12 mouse cellular contexts compared by ENCODE assay signal in genomic region chr5:50032332-50032731, GRCm38 (mm10). TPM values are rescaled to one million over a fixed set of nuclear protein-coding genes. Genes with fewer than 3 reads are reported as not detected.
DNase-seq lines count a peak whose midpoint lies in the region; ATAC-seq and TF ChIP-seq lines count a peak whose summit lies in the region.
"Had no signal": no experiment of that assay in that cellular context is flagged by ENCODE, and none has a peak within 500 bp of the region (broad histone marks: within the 10 kb centered on the region; RNA-seq: fewer than 3 reads in every experiment).

No protein-coding gene starts in this region.

- no peak for TF ChIP-seq POLR2A in small intestine, adult 2 months (IDR thresholded peaks at IDR 0.05; ENCODE audit: low read depth, low read length)

- no peaks in the 10 kb centered on the region for H3K9me3 ChIP-seq in heart, postnatal 0 days (replicated peaks; ENCODE audit: control insufficient read depth, low read length)
- H3K9me3 ChIP-seq in lung, postnatal 0 days (ENCODE audit: low read length): no peaks in the 10 kb centered on the region
- H3K9me3 ChIP-seq: limb, embryonic 15.5 days had no signal

- no peak overlapping the region for H3K4me3 ChIP-seq in heart, postnatal 0 days (ENCODE audit: low read depth, low read length)
- H3K4me3 ChIP-seq in lung, postnatal 0 days (ENCODE audit: low read depth, low read length): no peak overlapping the region
- H3K4me3 ChIP-seq in small intestine, adult 2 months (ENCODE audit: low read depth, low read length): no peak overlapping the region
- H3K4me3 ChIP-seq: limb, embryonic 15.5 days had no signal

- no peaks in the 10 kb centered on the region for H3K27me3 ChIP-seq in heart, postnatal 0 days (ENCODE audit: control insufficient read depth, insufficient read depth, low read length)
- no peaks in the 10 kb centered on the region for H3K27me3 ChIP-seq in lung, postnatal 0 days (replicated peaks; ENCODE audit: insufficient read depth, low read length)
- H3K27me3 ChIP-seq in small intestine, adult 2 months (ENCODE audit: control insufficient read depth, insufficient read depth, low read length): no peaks in the 10 kb centered on the region
- H3K27me3 ChIP-seq: limb, embryonic 15.5 days had no signal

- intact Hi-C loops in heart, postnatal 14 days (cut with DNase I): no loop called here

- peak; percentile 34 for DNase-seq in heart, postnatal 0 days (ENCODE audit: low spot score)
- no peak for DNase-seq in heart, postnatal 14 days
- DNase-seq in lung, postnatal 0 days (ENCODE audit: low spot score): peak; percentile 57
- DNase-seq in lung, postnatal 25 days (ENCODE audit: low spot score): no peak
- no peak for DNase-seq in Muller cell, postnatal 12 days (ENCODE audit: inconsistent ontology term)
- DNase-seq in layer of hippocampus, adult 11-12 months (ENCODE audit: low spot score): no peak
- DNase-seq: cerebellum, adult 9-11 months; thymus, postnatal 36 days had no signal

- TF ChIP-seq EP300 in heart, postnatal 0 days (IDR thresholded peaks at IDR 0.05; ENCODE audit: low read depth): no peak
- TF ChIP-seq EP300 in lung, postnatal 0 days (IDR thresholded peaks at IDR 0.05): no peak

- ATAC-seq in heart, postnatal 0 days (ENCODE audit: insufficient read depth, low read depth): peak; percentile 50; the same call in 1 of the 2 replicates
- peak; percentile 64 for ATAC-seq in lung, postnatal 0 days
- peak; percentile 36; the same call in 1 of the 2 replicates for ATAC-seq in granulocyte monocyte progenitor cell, adult 5-6 weeks (replicated peaks; ENCODE audit: poor library complexity, severe bottlenecking)

- H3K36me3 ChIP-seq in heart, postnatal 0 days (replicated peaks; ENCODE audit: control insufficient read depth, insufficient read depth, low read length): no peaks in the 10 kb centered on the region
- no peaks in the 10 kb centered on the region for H3K36me3 ChIP-seq in lung, postnatal 0 days (ENCODE audit: insufficient read depth, low read length)
- H3K36me3 ChIP-seq in small intestine, adult 2 months (ENCODE audit: control insufficient read depth, insufficient read depth, low read length): no peaks in the 10 kb centered on the region
- H3K36me3 ChIP-seq: limb, embryonic 15.5 days had no signal

- no peak overlapping the region for H3K9ac ChIP-seq in heart, postnatal 0 days (replicated peaks; ENCODE audit: low read depth, low read length)
- no peak overlapping the region for H3K9ac ChIP-seq in lung, postnatal 0 days (replicated peaks; ENCODE audit: low read depth)
- H3K9ac ChIP-seq: limb, embryonic 15.5 days had no signal

- peaks cover 17% of the 10 kb centered on the region; the same call in 1 of the 2 replicates for H3K4me1 ChIP-seq in heart, postnatal 0 days (ENCODE audit: control insufficient read depth, insufficient read depth)
- H3K4me1 ChIP-seq in lung, postnatal 0 days (ENCODE audit: insufficient read depth, low read depth, low read length): peaks cover 10% of the 10 kb centered on the region; the same call in 1 of the 2 replicates
- H3K4me1 ChIP-seq in small intestine, adult 2 months (ENCODE audit: control insufficient read depth, insufficient read depth, insufficient read length, low read length): peaks cover 11% of the 10 kb centered on the region; the same call in 1 of the 2 replicates

- H3K27ac ChIP-seq in heart, postnatal 0 days (ENCODE audit: low read depth): no peak overlapping the region
- H3K27ac ChIP-seq in lung, postnatal 0 days (ENCODE audit: low read length): no peak overlapping the region
- peak overlapping the region; percentile 68; the same call in 1 of the 2 replicates for H3K27ac ChIP-seq in small intestine, adult 2 months (ENCODE audit: insufficient read depth, low read depth, low read length)
- H3K27ac ChIP-seq: limb, embryonic 15.5 days had no signal

- TF ChIP-seq CTCF in heart, postnatal 0 days (IDR thresholded peaks at IDR 0.05; ENCODE audit: low read depth): peak; percentile 58
- TF ChIP-seq CTCF in lung, postnatal 0 days (IDR thresholded peaks at IDR 0.05): peak; percentile 69
- TF ChIP-seq CTCF in small intestine, adult 2 months (IDR thresholded peaks at IDR 0.05; ENCODE audit: extremely low read depth, insufficient read length, insufficient replicate concordance, low read depth, low read length): no peak

- WGBS in heart, postnatal 0 days: 31% methylated on average over 5 of the region's 5 CpGs
- 44% methylated on average over 5 of the region's 5 CpGs for WGBS in lung, postnatal 0 days
- 28% methylated on average over 5 of the region's 5 CpGs for WGBS in small intestine, adult 2 months

- H3K4me2 ChIP-seq in heart, postnatal 0 days (ENCODE audit: low read depth, low read length): no peak overlapping the region
- H3K4me2 ChIP-seq in lung, postnatal 0 days (replicated peaks; ENCODE audit: low read depth, low read length): no peak overlapping the region
- H3K4me2 ChIP-seq: limb, embryonic 15.5 days had no signal

RNA-seq across cellular contexts. Expression of gene Adgra3, which starts 26.5 kb away (rescaled TPM):
- total RNA-seq in heart, postnatal 0 days (2014; rRNA removed; ENCODE audit: low replicate concordance): 32.7 and 38.3 TPM in 2 replicates
- polyA plus RNA-seq in heart, postnatal 0 days (2015; fragmentation: Nextera tagmentation; extraction: Ambion mirVana): 6.7 and 7.1 TPM in 2 replicates
- total RNA-seq in heart, postnatal 14 days (2021): 10 to 100 TPM; 22.3 to 24.3 TPM
- 12.2 and 14.2 TPM in 2 replicates for polyA plus RNA-seq in lung, postnatal 0 days (2015; fragmentation: Nextera tagmentation; extraction: Ambion mirVana)
- 6.0 and 7.6 TPM in 2 replicates for total RNA-seq in granulocyte monocyte progenitor cell, adult 5-6 weeks (2014; fragmentation: Nextera tagmentation)
- 5.5 and 43.9 TPM in 2 replicates for total RNA-seq in granulocyte monocyte progenitor cell, adult 5-6 weeks (2017)
- polyA plus RNA-seq in small intestine, adult 2 months (2012; rRNA removed): 11.0 and 18.2 TPM in 2 replicates
- total RNA-seq: MEL had no signal

Comparison
In these comparisons a context has a peak if more than half of its experiments do, and no peak if none do; other contexts are left out.
1. DNase-seq: peak in heart, postnatal 0 days (single experiment) and lung, postnatal 0 days (single experiment); none in heart, postnatal 14 days (0 of 2), lung, postnatal 25 days (single experiment), Muller cell, postnatal 12 days (single experiment) and layer of hippocampus, adult 11-12 months (single experiment).
2. Peak in every context shown above with its lines, with median percentiles within 50 percentile points of each other: ATAC-seq.